Mouse (Mus musculus) lung, embryonic 14.5 days (tissue): ENCODE results near the gene Dnajc25. TPM values are rescaled to one million over a fixed set of nuclear protein-coding genes. Genes with fewer than 3 reads are reported as not detected.

Experiments
- ATAC-seq: fragments of 200-750 bp; cut with Nextera tagmentation; 2 replicates; pipeline ENCODE4 v1.8.0; 2017; ENCODE audit warnings: mild to moderate bottlenecking, moderate TSS enrichment, moderate library complexity; ENCODE audit not compliant: insufficient read depth
- DNase-seq: peaks from one replicate; pipeline ENCODE4 v3.0.0-alpha.2; 2015
- H3K27ac ChIP-seq: fragments of 300-500 bp; sonication (generic); 2 replicates; pipeline ENCODE4 v1.5.1; 2014; ENCODE audit warnings: low read depth, mild to moderate bottlenecking, moderate library complexity
- H3K27me3 ChIP-seq: fragments of 300-500 bp; sonication (generic); 2 replicates; pipeline ENCODE4 v1.6.1; 2014; ENCODE audit warnings: low read length, control low read depth; ENCODE audit not compliant: insufficient read depth
- H3K36me3 ChIP-seq: fragments of 300-500 bp; sonication (generic); 2 replicates; pipeline ENCODE4 v1.6.1; 2014; ENCODE audit warnings: control low read depth; ENCODE audit not compliant: insufficient read depth
- H3K4me1 ChIP-seq: fragments of 300-500 bp; sonication (generic); 2 replicates; pipeline ENCODE4 v1.6.1; 2014; ENCODE audit warnings: antibody characterized with exemption, control low read depth; ENCODE audit not compliant: insufficient read depth
- H3K4me2 ChIP-seq: fragments of 300-500 bp; sonication (generic); 2 replicates; pipeline ENCODE4 v1.6.1; 2014; ENCODE audit warnings: mild to moderate bottlenecking
- H3K4me3 ChIP-seq: fragments of 300-500 bp; sonication (generic); 2 replicates; pipeline ENCODE4 v1.5.1; 2014; ENCODE audit warnings: low read depth, low read length
- H3K9ac ChIP-seq: fragments of 300-500 bp; sonication (generic); 2 replicates; pipeline ENCODE4 v1.6.1; 2014
- H3K9me3 ChIP-seq: fragments of 300-500 bp; sonication (generic); 2 replicates; pipeline ENCODE4 v1.6.1; 2016; ENCODE audit warnings: low read depth, low read length, control low read depth
- CTCF ChIP-seq: IDR thresholded peaks from 2 replicates; pipeline ENCODE4 v1.5.1; 2016; ENCODE audit warnings: antibody characterized with exemption, low read depth
- WGBS: fragments of 180-500 bp; shearing (Covaris S2); extraction: QIAGEN DNeasy Blood & Tissue Kit; methylation state at CpG from one replicate; pipeline ENCODE4 v1.1.7; 2014; 5-methylcytosine and 5-hydroxymethylcytosine counted together
- polyA plus RNA-seq: library from polyadenylated mRNA; unstranded; fragments of >200 nt; fragmentation: Nextera tagmentation; extraction: Ambion mirVana; gene quantifications from 2 replicates; pipeline ENCODE4 v1.2.1, GENCODE M21; 2014

Dnajc25 gene
- polyA plus RNA-seq, 1 experiment from 2014 or later = 14.8 TPM

- 93% methylated on average over 5 of the region's 5 CpGs for WGBS
- Histone ChIP-seq H3K4me1 (no peaks in the 10 kb centered on the region), H3K9me3 (no peaks in the 10 kb centered on the region; the same call in 1 of the 2 replicates), H3K4me3 (no peak overlapping the region), H3K27me3 (no peaks in the 10 kb centered on the region), H3K9ac (no peak overlapping the region), H3K4me2 (no peak overlapping the region), H3K36me3 (peaks cover 17% of the 10 kb centered on the region; the same call in 1 of the 2 replicates), H3K27ac (no peak overlapping the region)
- DNase-seq (no peak), ATAC-seq (no peak)
- TF ChIP-seq CTCF = no peak
Measured at GRCm38 (mm10) chr4:59043074-59043473, 48.2 kb downstream of the Dnajc25 start.

DNA sequence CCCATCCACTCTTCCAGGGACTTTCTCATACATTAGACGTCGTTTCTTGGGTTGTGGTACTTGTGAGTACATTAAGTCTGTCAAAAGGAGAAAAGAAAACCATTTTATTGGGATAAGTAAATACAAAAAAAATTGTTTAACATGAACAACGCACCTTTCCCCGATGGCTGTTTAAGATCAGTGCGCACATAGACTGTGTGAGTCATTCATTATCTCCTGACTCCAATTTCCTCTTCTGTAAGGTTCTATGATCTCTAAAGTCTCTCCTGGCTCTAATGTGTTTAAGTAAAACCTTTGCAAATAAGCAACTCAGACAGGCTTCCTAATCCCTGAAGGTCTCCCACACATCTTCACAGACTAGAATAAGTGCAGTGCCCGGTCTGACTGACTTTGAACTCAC lies 49.0 kb downstream of the Dnajc25 start:
- DNase-seq = no peak
- Histone ChIP-seq H3K9me3 (no peaks in the 10 kb centered on the region; the same call in 1 of the 2 replicates), H3K27ac (no peak overlapping the region), H3K36me3 (peaks cover 17% of the 10 kb centered on the region; the same call in 1 of the 2 replicates), H3K4me2 (no peak overlapping the region), H3K4me1 (no peaks in the 10 kb centered on the region), H3K27me3 (no peaks in the 10 kb centered on the region), H3K9ac (no peak overlapping the region), H3K4me3 (no peak overlapping the region)
- no peak for ATAC-seq
- no peak for TF ChIP-seq CTCF
- 61% methylated on average over 6 of the region's 6 CpGs for WGBS

DNA sequence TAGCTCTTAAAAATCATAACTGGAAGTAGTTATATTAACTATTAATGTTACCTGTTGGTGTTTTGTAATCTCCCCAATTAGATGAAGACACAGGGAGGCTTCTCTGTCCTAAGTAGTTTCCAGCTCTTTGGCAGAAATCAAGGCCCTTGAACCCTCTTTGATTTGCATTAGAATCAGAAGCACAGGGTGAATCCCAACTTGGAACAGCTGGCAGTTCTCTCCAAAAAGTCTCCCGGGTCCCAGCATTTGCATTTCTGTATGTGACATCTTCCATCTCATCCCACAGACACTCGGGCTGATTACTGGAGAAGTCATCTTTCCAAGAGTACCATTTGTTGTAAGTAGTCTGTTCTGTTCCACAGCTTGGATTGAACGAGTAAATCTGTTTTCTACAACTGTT lies 52.4 kb downstream of the Dnajc25 start:
- DNase-seq (no peak), ATAC-seq (no peak)
- H3K9me3 ChIP-seq = no peaks in the 10 kb centered on the region; the same call in 1 of the 2 replicates
- H3K4me2 ChIP-seq = no peak overlapping the region
- H3K27ac ChIP-seq = no peak overlapping the region
- no peaks in the 10 kb centered on the region for H3K27me3 ChIP-seq
- H3K4me1 ChIP-seq = no peaks in the 10 kb centered on the region
- TF ChIP-seq CTCF = no peak
- H3K4me3 ChIP-seq = no peak overlapping the region
- WGBS = 37% methylated on average over 3 of the region's 3 CpGs
- 0 out of 2 replicates have a peak, but pooled peaks cover 5% of the 10 kb centered on the region for H3K36me3 ChIP-seq
- H3K9ac ChIP-seq = no peak overlapping the region

DNA sequence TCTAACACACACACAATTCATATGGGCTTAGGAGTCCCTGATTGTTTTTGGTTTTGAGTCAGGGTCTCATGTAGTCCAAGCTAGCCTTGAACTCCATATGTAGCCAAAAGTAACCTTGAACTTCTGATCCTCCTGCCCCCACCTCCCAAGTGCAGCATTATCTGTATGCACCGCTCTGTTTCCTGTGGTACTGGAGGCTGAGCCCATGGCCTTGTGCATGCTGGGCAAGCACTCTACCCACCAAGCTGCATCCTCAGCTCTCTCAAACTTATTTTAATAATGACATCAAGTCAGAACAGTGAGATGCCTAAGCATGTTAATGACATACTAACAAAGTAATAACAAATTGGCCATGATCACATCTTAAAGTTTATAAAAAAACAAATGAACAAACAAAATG lies 56.2 kb downstream of the Dnajc25 start:
- Histone ChIP-seq H3K36me3 (no peaks in the 10 kb centered on the region), H3K4me1 (no peaks in the 10 kb centered on the region), H3K27me3 (no peaks in the 10 kb centered on the region), H3K4me3 (no peak overlapping the region), H3K9me3 (no peaks in the 10 kb centered on the region), H3K27ac (no peak overlapping the region), H3K9ac (no peak overlapping the region), H3K4me2 (no peak overlapping the region)
- no peak for TF ChIP-seq CTCF
- ATAC-seq (no peak), DNase-seq (no peak)
- WGBS = 88% methylated on average over 1 of the region's 1 CpGs

DNA sequence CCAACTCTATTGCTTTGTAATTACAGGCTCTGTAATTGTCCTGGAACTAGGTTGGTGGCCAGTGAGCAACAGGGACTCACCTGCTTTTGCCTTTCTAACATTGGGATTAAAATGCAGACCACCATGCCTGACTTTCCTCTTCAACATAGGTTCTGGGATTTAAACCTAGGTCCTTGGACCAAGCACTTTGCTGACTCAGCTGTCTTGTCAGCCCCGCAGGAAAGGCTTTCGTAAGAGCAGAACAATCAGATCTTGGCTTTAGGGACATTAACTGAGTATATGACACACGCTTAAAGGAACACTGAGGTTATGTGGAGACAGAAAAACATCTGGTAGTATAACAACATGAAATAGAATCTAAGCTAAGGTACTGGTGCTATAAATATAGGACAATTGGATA lies 63.1 kb downstream of the Dnajc25 start:
- DNase-seq = no peak
- H3K9me3 ChIP-seq = no peaks in the 10 kb centered on the region
- 81% methylated on average over 3 of the region's 3 CpGs for WGBS
- H3K36me3 ChIP-seq = no peaks in the 10 kb centered on the region
- TF ChIP-seq CTCF = no peak
- no peak overlapping the region for H3K4me2 ChIP-seq
- H3K27me3 ChIP-seq = no peaks in the 10 kb centered on the region
- H3K4me3 ChIP-seq = no peak overlapping the region
- H3K27ac ChIP-seq = no peak overlapping the region
- no peaks in the 10 kb centered on the region for H3K4me1 ChIP-seq
- H3K9ac ChIP-seq = no peak overlapping the region
- ATAC-seq = no peak

GRCm38 (mm10) chr4:59062526-59062925 lies 67.7 kb downstream of the Dnajc25 start:
- no peaks in the 10 kb centered on the region for H3K36me3 ChIP-seq
- TF ChIP-seq CTCF = no peak
- no peak for ATAC-seq
- H3K9ac ChIP-seq = no peak overlapping the region
- no peak for DNase-seq
- 73% methylated on average over 12 of the region's 12 CpGs for WGBS
- H3K27ac ChIP-seq = no peak overlapping the region
- no peaks in the 10 kb centered on the region for H3K9me3 ChIP-seq
- no peak overlapping the region for H3K4me3 ChIP-seq
- no peak overlapping the region for H3K4me2 ChIP-seq
- H3K27me3 ChIP-seq = no peaks in the 10 kb centered on the region
- H3K4me1 ChIP-seq = no peaks in the 10 kb centered on the region

DNA sequence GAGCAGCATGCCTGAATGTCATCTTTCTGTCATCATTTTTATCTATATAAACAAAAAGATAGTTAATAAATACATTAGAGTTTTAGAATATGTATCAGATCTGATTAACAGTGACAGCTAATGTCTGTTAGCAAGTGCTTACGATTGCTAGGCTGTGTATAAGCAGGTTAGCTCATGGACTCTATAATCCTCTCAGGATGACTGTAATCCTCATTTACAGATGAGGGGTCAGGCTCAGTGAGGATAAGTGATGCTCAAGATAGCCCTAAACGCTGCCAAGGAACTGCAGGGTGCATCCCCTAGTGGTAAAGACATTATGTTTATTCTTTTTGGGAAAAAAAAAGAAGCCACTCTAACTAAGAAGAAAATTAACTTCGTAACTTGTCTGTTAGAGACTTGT lies 74.4 kb downstream of the Dnajc25 start:
- Histone ChIP-seq H3K27me3 (no peaks in the 10 kb centered on the region), H3K4me1 (no peaks in the 10 kb centered on the region), H3K4me3 (no peak overlapping the region), H3K36me3 (no peaks in the 10 kb centered on the region), H3K9ac (no peak overlapping the region), H3K27ac (no peak overlapping the region), H3K9me3 (no peaks in the 10 kb centered on the region), H3K4me2 (no peak overlapping the region)
- TF ChIP-seq CTCF = no peak
- DNase-seq (no peak), ATAC-seq (no peak)
- WGBS = 29% methylated on average over 3 of the region's 3 CpGs

Other genes starting within 250 kb of the Dnajc25 start
- gene Olfr267, start 207.3 kb upstream of the Dnajc25 start, polyA plus RNA-seq = not detected in 2 replicates
- 41.1 and 41.5 TPM in 2 replicates for gene Ecpas, start 82.3 kb upstream of the Dnajc25 start, polyA plus RNA-seq
- gene Zkscan16, start 51.4 kb upstream of the Dnajc25 start, polyA plus RNA-seq = 0.46 and 0.70 TPM in 2 replicates
- 26.2 and 26.3 TPM in 2 replicates for gene Ptgr1, start 7.9 kb upstream of the Dnajc25 start, polyA plus RNA-seq
- gene Gm20503, start 8.1 kb downstream of the Dnajc25 start, polyA plus RNA-seq = 13.1 and 13.6 TPM in 2 replicates
- gene Gng10, start 40.0 kb downstream of the Dnajc25 start, polyA plus RNA-seq = 123 and 137 TPM in 2 replicates
- gene AI481877, start 143.9 kb downstream of the Dnajc25 start, polyA plus RNA-seq = not detected in 2 replicates
- gene Ugcg, start 194.2 kb downstream of the Dnajc25 start, polyA plus RNA-seq = 12.3 and 13.8 TPM in 2 replicates